In genomic region chr5:113672456-113672855, GRCm38 (mm10) we compare ENCODE assay signal across 11 mouse cellular contexts. TPM values are rescaled to one million over a fixed set of nuclear protein-coding genes. Genes with fewer than 3 reads are reported as not detected.
DNase-seq lines count a peak whose midpoint lies in the region; ATAC-seq and TF ChIP-seq lines count a peak whose summit lies in the region.
"Had no signal": no experiment of that assay in that cellular context is flagged by ENCODE, and none has a peak within 500 bp of the region (broad histone marks: within the 10 kb centered on the region; RNA-seq: fewer than 3 reads in every experiment).

No protein-coding gene starts in this region.

- peak; percentile 45; the same call in 1 of the 2 replicates for ATAC-seq in stomach, postnatal 0 days (ENCODE audit: low FRiP score, low TSS enrichment)
- ATAC-seq: forebrain, postnatal 0 days had no signal

- intact Hi-C loops in left cerebral cortex, postnatal 10 days (cut with DNase I) = no loop called here

- 71% methylated on average over 7 of the region's 7 CpGs for WGBS in stomach, postnatal 0 days

- H3K27ac ChIP-seq in stomach, postnatal 0 days (replicated peaks) = no peak overlapping the region
- H3K27ac ChIP-seq: liver, embryonic 14.5 days had no signal

- no peak overlapping the region for H3K4me2 ChIP-seq in stomach, postnatal 0 days (replicated peaks; ENCODE audit: low read depth)

- TF ChIP-seq CTCF in stomach, postnatal 0 days (IDR thresholded peaks at IDR 0.05; ENCODE audit: low read depth) = no peak

- H3K9me3 ChIP-seq in stomach, postnatal 0 days (ENCODE audit: control insufficient read depth, low read length) = no peaks in the 10 kb centered on the region

- H3K9ac ChIP-seq in stomach, postnatal 0 days (ENCODE audit: low read length) = no peak overlapping the region
- H3K9ac ChIP-seq: forebrain, postnatal 0 days; liver, embryonic 14.5 days had no signal

- peak; percentile 35 for DNase-seq in urinary bladder, postnatal 14 days (ENCODE audit: low spot score)
- no peak for DNase-seq in urinary bladder, adult 2 months (ENCODE audit: low spot score)
- DNase-seq in gastrocnemius, adult 8-10 months (ENCODE audit: low spot score in 2 of 2) = peak; percentile 41 to 72
- peak; percentile 31 for DNase-seq in kidney, postnatal 10 days
- no peak for DNase-seq in stomach, postnatal 0 days (ENCODE audit: low spot score)
- no peak for DNase-seq in layer of hippocampus, postnatal 36 days
- no peak for DNase-seq in left cerebral cortex, postnatal 10 days (ENCODE audit: extremely low spot score in 1 of 2, low spot score in 2 of 2)
- DNase-seq: forebrain, postnatal 0 days had no signal

- no peaks in the 10 kb centered on the region for H3K4me1 ChIP-seq in stomach, postnatal 0 days (replicated peaks; ENCODE audit: control insufficient read depth, insufficient read depth)

- H3K36me3 ChIP-seq in stomach, postnatal 0 days (ENCODE audit: control insufficient read depth, insufficient read depth, low read length) = no peaks in the 10 kb centered on the region

- no peak for TF ChIP-seq EP300 in stomach, postnatal 0 days (optimal IDR thresholded peaks at IDR 0.05)

- H3K4me3 ChIP-seq in stomach, postnatal 0 days (ENCODE audit: low read depth, low read length) = no peak overlapping the region

- no peaks in the 10 kb centered on the region for H3K27me3 ChIP-seq in stomach, postnatal 0 days (ENCODE audit: control insufficient read depth, insufficient read depth, low read length)

RNA-seq across cellular contexts. Expression of gene Cmklr1, which starts 22.2 kb away (rescaled TPM):
- polyA plus RNA-seq in urinary bladder, adult 2 months (2012; rRNA removed) = 10.0 and 12.2 TPM in 2 replicates
- total RNA-seq in gastrocnemius, adult 8-10 months (2022) = 10 to 100 TPM in 1 of 4 experiments, 1 to 10 TPM in 3; 6.6 to 11.3 (median 8.4) TPM
- polyA plus RNA-seq in stomach, postnatal 0 days (2015; fragmentation: Nextera tagmentation; extraction: Ambion mirVana) = 2.0 and 2.6 TPM in 2 replicates
- 1 to 10 TPM; 4.0 TPM for total RNA-seq in layer of hippocampus, postnatal 36 days (2021)
- total RNA-seq in left cerebral cortex, postnatal 10 days (2021) = 1 to 10 TPM; 3.6 to 4.1 TPM

RNA-seq across cellular contexts. Expression of gene 1700069L16Rik, which starts 52.1 kb away (rescaled TPM):
- polyA plus RNA-seq in urinary bladder, adult 2 months (2012; rRNA removed) = not detected in 2 replicates
- total RNA-seq in gastrocnemius, adult 8-10 months (2022) = not detected
- polyA plus RNA-seq in stomach, postnatal 0 days (2015; fragmentation: Nextera tagmentation; extraction: Ambion mirVana) = not detected in 2 replicates
- not detected for total RNA-seq in layer of hippocampus, postnatal 36 days (2021)
- not detected for total RNA-seq in left cerebral cortex, postnatal 10 days (2021)
- total RNA-seq: forebrain, postnatal 0 days had no signal
- polyA plus RNA-seq: brain, embryonic 14.5 days; forebrain, postnatal 0 days; liver, embryonic 14.5 days; small intestine, adult 2 months had no signal

Comparison
In these comparisons a context has a peak if more than half of its experiments do, and no peak if none do; other contexts are left out.
1. DNase-seq: peak in urinary bladder, postnatal 14 days (single experiment), gastrocnemius, adult 8-10 months (2 of 2) and kidney, postnatal 10 days (single experiment); none in urinary bladder, adult 2 months (single experiment), stomach, postnatal 0 days (single experiment), layer of hippocampus, postnatal 36 days (0 of 2) and left cerebral cortex, postnatal 10 days (0 of 2).